Comparison of ENCODE assay signal across 23 mouse cellular contexts in genomic region chr16:35569347-35569746, GRCm38 (mm10). TPM values are rescaled to one million over a fixed set of nuclear protein-coding genes. Genes with fewer than 3 reads are reported as not detected.
A peak's percentile ranks its signal among the peaks of the same experiment; 100 is the strongest.
DNase-seq lines count a peak whose midpoint lies in the region; ATAC-seq and TF ChIP-seq lines count a peak whose summit lies in the region.
"Had no signal": no experiment of that assay in that cellular context is flagged by ENCODE, and none has a peak within 500 bp of the region (broad histone marks: within the 10 kb centered on the region; RNA-seq: fewer than 3 reads in every experiment).

No protein-coding gene starts in this region.

- no peak for DNase-seq in forebrain, embryonic 14.5 days (ENCODE audit: low spot score)
- DNase-seq in lung, embryonic 14.5 days: no peak
- no peak for DNase-seq in lung, postnatal 14 days
- DNase-seq: adrenal gland, postnatal 25 days; cerebellum, adult 11-12 months; cerebellum, adult 9-11 months; gastrocnemius, postnatal 10 days; heart, postnatal 14 days; kidney, adult 2 months; layer of hippocampus, postnatal 36 days; left cerebral cortex, postnatal 4 days; liver, postnatal 0 days; thymus, adult 2 months; thymus, postnatal 36 days had no signal

- 0 out of 2 replicates have a peak overlapping the region, but pooled peaks have one; percentile 29 for H3K27ac ChIP-seq in forebrain, embryonic 15.5 days (replicated peaks)
- H3K27ac ChIP-seq in forebrain, embryonic 14.5 days (ENCODE audit: low read depth, low read length): no peak overlapping the region
- no peak overlapping the region for H3K27ac ChIP-seq in lung, embryonic 14.5 days (ENCODE audit: low read depth)
- no peak overlapping the region for H3K27ac ChIP-seq in neural tube, embryonic 12.5 days
- no peak overlapping the region for H3K27ac ChIP-seq in neural tube, embryonic 15.5 days (replicated peaks)
- H3K27ac ChIP-seq in neural tube, embryonic 14.5 days (ENCODE audit: low read depth, low read length): no peak overlapping the region
- H3K27ac ChIP-seq: embryonic facial prominence, embryonic 13.5 days; hindbrain, embryonic 15.5 days; intestine, embryonic 15.5 days; kidney, postnatal 0 days; liver, embryonic 12.5 days had no signal

- no peaks in the 10 kb centered on the region for H3K36me3 ChIP-seq in forebrain, embryonic 15.5 days
- H3K36me3 ChIP-seq in forebrain, embryonic 14.5 days (ENCODE audit: control insufficient read depth, insufficient read depth, low read length): no peaks in the 10 kb centered on the region
- no peaks in the 10 kb centered on the region for H3K36me3 ChIP-seq in lung, embryonic 14.5 days (ENCODE audit: insufficient read depth)
- no peaks in the 10 kb centered on the region for H3K36me3 ChIP-seq in neural tube, embryonic 12.5 days
- no peaks in the 10 kb centered on the region for H3K36me3 ChIP-seq in neural tube, embryonic 15.5 days
- no peaks in the 10 kb centered on the region for H3K36me3 ChIP-seq in neural tube, embryonic 14.5 days (ENCODE audit: control insufficient read depth, insufficient read depth, low read length)
- H3K36me3 ChIP-seq: embryonic facial prominence, embryonic 13.5 days; hindbrain, embryonic 15.5 days; intestine, embryonic 15.5 days; liver, embryonic 12.5 days had no signal

- TF ChIP-seq CTCF in lung, embryonic 14.5 days (IDR thresholded peaks at IDR 0.05; ENCODE audit: low read depth): no peak

- H3K9ac ChIP-seq in forebrain, embryonic 15.5 days (replicated peaks): no peak overlapping the region
- no peak overlapping the region for H3K9ac ChIP-seq in forebrain, embryonic 14.5 days (ENCODE audit: low read length)
- no peak overlapping the region for H3K9ac ChIP-seq in lung, embryonic 14.5 days
- no peak overlapping the region for H3K9ac ChIP-seq in neural tube, embryonic 12.5 days
- H3K9ac ChIP-seq in neural tube, embryonic 15.5 days (replicated peaks): no peak overlapping the region
- no peak overlapping the region for H3K9ac ChIP-seq in neural tube, embryonic 14.5 days (replicated peaks; ENCODE audit: low read depth, low read length)
- H3K9ac ChIP-seq: embryonic facial prominence, embryonic 13.5 days; hindbrain, embryonic 15.5 days; intestine, embryonic 15.5 days; liver, embryonic 12.5 days; liver, postnatal 0 days had no signal

- no peaks in the 10 kb centered on the region for H3K9me3 ChIP-seq in forebrain, embryonic 15.5 days
- no peaks in the 10 kb centered on the region for H3K9me3 ChIP-seq in forebrain, embryonic 14.5 days (replicated peaks; ENCODE audit: control insufficient read depth, low read length)
- no peaks in the 10 kb centered on the region for H3K9me3 ChIP-seq in lung, embryonic 14.5 days (ENCODE audit: low read depth, low read length)
- H3K9me3 ChIP-seq in neural tube, embryonic 12.5 days: no peaks in the 10 kb centered on the region
- H3K9me3 ChIP-seq in neural tube, embryonic 15.5 days (replicated peaks): no peaks in the 10 kb centered on the region
- no peaks in the 10 kb centered on the region for H3K9me3 ChIP-seq in neural tube, embryonic 14.5 days (ENCODE audit: control insufficient read depth, low read length)
- H3K9me3 ChIP-seq: embryonic facial prominence, embryonic 13.5 days; hindbrain, embryonic 15.5 days; intestine, embryonic 15.5 days; liver, embryonic 12.5 days had no signal

- peaks cover 48% of the 10 kb centered on the region for H3K4me1 ChIP-seq in forebrain, embryonic 15.5 days
- peaks cover 32% of the 10 kb centered on the region for H3K4me1 ChIP-seq in forebrain, embryonic 14.5 days (ENCODE audit: control insufficient read depth, insufficient read depth, low read length)
- H3K4me1 ChIP-seq in lung, embryonic 14.5 days (ENCODE audit: insufficient read depth): peaks cover 3% of the 10 kb centered on the region; the same call in 1 of the 2 replicates
- peaks cover 59% of the 10 kb centered on the region for H3K4me1 ChIP-seq in neural tube, embryonic 12.5 days
- H3K4me1 ChIP-seq in neural tube, embryonic 15.5 days: peaks cover 46% of the 10 kb centered on the region
- peaks cover 32% of the 10 kb centered on the region; the same call in 1 of the 2 replicates for H3K4me1 ChIP-seq in neural tube, embryonic 14.5 days (ENCODE audit: control insufficient read depth, insufficient read depth, low read length)
- H3K4me1 ChIP-seq: liver, embryonic 12.5 days had no signal

- no peak overlapping the region for H3K4me3 ChIP-seq in forebrain, embryonic 15.5 days
- no peak overlapping the region for H3K4me3 ChIP-seq in forebrain, embryonic 14.5 days (ENCODE audit: low read depth, low read length)
- no peak overlapping the region for H3K4me3 ChIP-seq in lung, embryonic 14.5 days (ENCODE audit: low read depth, low read length)
- no peak overlapping the region for H3K4me3 ChIP-seq in neural tube, embryonic 12.5 days
- H3K4me3 ChIP-seq in neural tube, embryonic 15.5 days (replicated peaks): no peak overlapping the region
- H3K4me3 ChIP-seq in neural tube, embryonic 14.5 days (ENCODE audit: low read depth, low read length): no peak overlapping the region
- H3K4me3 ChIP-seq: embryonic facial prominence, embryonic 13.5 days; hindbrain, embryonic 15.5 days; intestine, embryonic 15.5 days; liver, embryonic 12.5 days had no signal

- 72% methylated on average over 2 of the region's 2 CpGs for WGBS in forebrain, embryonic 15.5 days
- 79% methylated on average over 2 of the region's 2 CpGs for WGBS in forebrain, embryonic 14.5 days
- WGBS in lung, embryonic 14.5 days: 41% methylated on average over 2 of the region's 2 CpGs
- 70% methylated on average over 2 of the region's 2 CpGs for WGBS in neural tube, embryonic 12.5 days
- WGBS in neural tube, embryonic 15.5 days: 67% methylated on average over 2 of the region's 2 CpGs
- 62% methylated on average over 2 of the region's 2 CpGs for WGBS in neural tube, embryonic 14.5 days

- H3K27me3 ChIP-seq in forebrain, embryonic 15.5 days: no peaks in the 10 kb centered on the region
- H3K27me3 ChIP-seq in forebrain, embryonic 14.5 days (replicated peaks; ENCODE audit: control insufficient read depth, insufficient read depth, low read length): no peaks in the 10 kb centered on the region
- H3K27me3 ChIP-seq in lung, embryonic 14.5 days (ENCODE audit: insufficient read depth, low read length): no peaks in the 10 kb centered on the region
- H3K27me3 ChIP-seq in neural tube, embryonic 12.5 days (replicated peaks): no peaks in the 10 kb centered on the region
- H3K27me3 ChIP-seq in neural tube, embryonic 15.5 days (replicated peaks): no peaks in the 10 kb centered on the region
- H3K27me3 ChIP-seq in neural tube, embryonic 14.5 days (ENCODE audit: control insufficient read depth, insufficient read depth, low read length): no peaks in the 10 kb centered on the region
- H3K27me3 ChIP-seq: embryonic facial prominence, embryonic 13.5 days; hindbrain, embryonic 15.5 days; intestine, embryonic 15.5 days had no signal

- no peak for ATAC-seq in forebrain, embryonic 15.5 days (replicated peaks)
- ATAC-seq in forebrain, embryonic 14.5 days: no peak
- ATAC-seq in lung, embryonic 14.5 days (ENCODE audit: insufficient read depth): peak; percentile 52
- no peak for ATAC-seq in neural tube, embryonic 12.5 days (ENCODE audit: low FRiP score, low read depth)
- ATAC-seq in neural tube, embryonic 15.5 days (ENCODE audit: low FRiP score): no peak
- no peak for ATAC-seq in neural tube, embryonic 14.5 days (ENCODE audit: low read depth)
- ATAC-seq: liver, embryonic 12.5 days; liver, postnatal 0 days had no signal

- H3K4me2 ChIP-seq in forebrain, embryonic 15.5 days (replicated peaks): no peak overlapping the region
- H3K4me2 ChIP-seq in forebrain, embryonic 14.5 days (ENCODE audit: low read length): no peak overlapping the region
- H3K4me2 ChIP-seq in lung, embryonic 14.5 days: no peak overlapping the region
- 0 out of 2 replicates have a peak overlapping the region, but pooled peaks have one; percentile 10 for H3K4me2 ChIP-seq in neural tube, embryonic 12.5 days (replicated peaks)
- no peak overlapping the region for H3K4me2 ChIP-seq in neural tube, embryonic 15.5 days
- peak overlapping the region; percentile 16; the same call in 1 of the 2 replicates for H3K4me2 ChIP-seq in neural tube, embryonic 14.5 days (ENCODE audit: low read depth, low read length)
- H3K4me2 ChIP-seq: embryonic facial prominence, embryonic 13.5 days; hindbrain, embryonic 15.5 days; intestine, embryonic 15.5 days; liver, embryonic 12.5 days had no signal

RNA-seq across cellular contexts. Expression of gene Sema5b, which starts 28.4 kb away (rescaled TPM):
- 31.5 and 34.0 TPM in 2 replicates for polyA plus RNA-seq in forebrain, embryonic 15.5 days (2015; fragmentation: Nextera tagmentation; extraction: Ambion mirVana)
- polyA plus RNA-seq in forebrain, embryonic 14.5 days (2014; fragmentation: Nextera tagmentation; extraction: Ambion mirVana): 10.5 and 13.7 TPM in 2 replicates
- polyA plus RNA-seq in lung, embryonic 14.5 days (2014; fragmentation: Nextera tagmentation; extraction: Ambion mirVana): 2.7 and 3.3 TPM in 2 replicates
- polyA plus RNA-seq in neural tube, embryonic 12.5 days (2016; fragmentation: Nextera tagmentation; extraction: Ambion mirVana): 43.2 and 46.1 TPM in 2 replicates
- 16.9 and 17.2 TPM in 2 replicates for polyA plus RNA-seq in neural tube, embryonic 15.5 days (2015; fragmentation: Nextera tagmentation; extraction: Ambion mirVana)
- polyA plus RNA-seq in neural tube, embryonic 14.5 days (2014; fragmentation: Nextera tagmentation; extraction: Ambion mirVana): 18.1 and 21.4 TPM in 2 replicates

Comparison
In these comparisons a context has a peak if more than half of its experiments do, and no peak if none do; other contexts are left out.
1. H3K4me2 ChIP-seq: peak in neural tube, embryonic 12.5 days (single experiment) and neural tube, embryonic 14.5 days (single experiment); none in forebrain, embryonic 15.5 days (single experiment), forebrain, embryonic 14.5 days (single experiment), lung, embryonic 14.5 days (single experiment) and neural tube, embryonic 15.5 days (single experiment).